Mouse (Mus musculus): ENCODE measurements around the gene Hs6st3. TPM values are rescaled to one million over a fixed set of nuclear protein-coding genes. Genes with fewer than 3 reads are reported as not detected.

Gene Hs6st3
- total and polyA plus RNA-seq, 2 experiments from 2014 or later: not detected

- H3K4me3 ChIP-seq (ENCODE audit: low read depth, low read length): peak overlapping the region; percentile 65
- TF ChIP-seq CTCF (IDR thresholded peaks at IDR 0.05; ENCODE audit: low read depth) (peak; percentile 17; the same call in 1 of the 2 replicates), EP300 (IDR thresholded peaks at IDR 0.05; ENCODE audit: low read depth) (no peak)
- DNase-seq (ENCODE audit: low spot score): peak; percentile 28
- peaks cover 63% of the 10 kb centered on the region for H3K27me3 ChIP-seq (ENCODE audit: control insufficient read depth, insufficient read depth, low read length)
- no peaks in the 10 kb centered on the region for H3K36me3 ChIP-seq (replicated peaks; ENCODE audit: control insufficient read depth, insufficient read depth, low read length)
- WGBS: under 1% methylated on average over 38 of the region's 38 CpGs
- H3K9me3 ChIP-seq (replicated peaks; ENCODE audit: control insufficient read depth, low read length): no peaks in the 10 kb centered on the region
- peak overlapping the region; percentile 98 for H3K4me2 ChIP-seq (ENCODE audit: low read depth, low read length)
- no peak overlapping the region for H3K27ac ChIP-seq (ENCODE audit: low read depth)
- 0 out of 2 replicates have a peak overlapping the region, but pooled peaks have one; percentile 41 for H3K9ac ChIP-seq (replicated peaks; ENCODE audit: low read depth, low read length)
- peak; percentile 72 for ATAC-seq (ENCODE audit: insufficient read depth, low read depth)
- peaks cover 10% of the 10 kb centered on the region for H3K4me1 ChIP-seq (ENCODE audit: control insufficient read depth, insufficient read depth)
These were observed 632 bp upstream of the Hs6st3 start for GRCm38 (mm10) chr14:119137512-119137905.

GRCm38 (mm10) chr14:119138786-119139100, 602 bp downstream of the Hs6st3 start:
- Histone ChIP-seq H3K27me3 (ENCODE audit: control insufficient read depth, insufficient read depth, low read length) (peaks cover 63% of the 10 kb centered on the region), H3K36me3 (replicated peaks; ENCODE audit: control insufficient read depth, insufficient read depth, low read length) (no peaks in the 10 kb centered on the region), H3K4me1 (ENCODE audit: control insufficient read depth, insufficient read depth) (peaks cover 10% of the 10 kb centered on the region), H3K9me3 (replicated peaks; ENCODE audit: control insufficient read depth, low read length) (no peaks in the 10 kb centered on the region), H3K4me2 (ENCODE audit: low read depth, low read length) (peak overlapping the region; percentile 98), H3K27ac (ENCODE audit: low read depth) (no peak overlapping the region), H3K4me3 (ENCODE audit: low read depth, low read length) (peak overlapping the region; percentile 65), H3K9ac (replicated peaks; ENCODE audit: low read depth, low read length) (no peak overlapping the region)
- no peak for ATAC-seq (ENCODE audit: insufficient read depth, low read depth)
- no peak for DNase-seq (ENCODE audit: low spot score)
- WGBS: 2% methylated on average over 20 of the region's 20 CpGs
- TF ChIP-seq EP300 (IDR thresholded peaks at IDR 0.05; ENCODE audit: low read depth) (no peak), CTCF (IDR thresholded peaks at IDR 0.05; ENCODE audit: low read depth) (no peak)

- WGBS: 36% methylated on average over 9 of the region's 9 CpGs
- Histone ChIP-seq H3K4me1 (ENCODE audit: control insufficient read depth, insufficient read depth) (peaks cover 10% of the 10 kb centered on the region), H3K36me3 (replicated peaks; ENCODE audit: control insufficient read depth, insufficient read depth, low read length) (no peaks in the 10 kb centered on the region), H3K27me3 (ENCODE audit: control insufficient read depth, insufficient read depth, low read length) (peaks cover 63% of the 10 kb centered on the region), H3K9me3 (replicated peaks; ENCODE audit: control insufficient read depth, low read length) (no peaks in the 10 kb centered on the region), H3K27ac (ENCODE audit: low read depth) (no peak overlapping the region), H3K4me3 (ENCODE audit: low read depth, low read length) (peak overlapping the region; percentile 65; the same call in 1 of the 2 replicates), H3K4me2 (ENCODE audit: low read depth, low read length) (peak overlapping the region; percentile 98), H3K9ac (replicated peaks; ENCODE audit: low read depth, low read length) (no peak overlapping the region)
- DNase-seq (ENCODE audit: low spot score): no peak
- TF ChIP-seq CTCF (IDR thresholded peaks at IDR 0.05; ENCODE audit: low read depth) (no peak), EP300 (IDR thresholded peaks at IDR 0.05; ENCODE audit: low read depth) (no peak)
- ATAC-seq (ENCODE audit: insufficient read depth, low read depth): no peak
These were observed 1.3 kb downstream of the Hs6st3 start for GRCm38 (mm10) chr14:119139381-119139950.

GRCm38 (mm10) chr14:119153088-119153487, 14.9 kb downstream of the Hs6st3 start:
- Histone ChIP-seq H3K9ac (replicated peaks; ENCODE audit: low read depth, low read length) (no peak overlapping the region), H3K4me2 (ENCODE audit: low read depth, low read length) (no peak overlapping the region), H3K36me3 (replicated peaks; ENCODE audit: control insufficient read depth, insufficient read depth, low read length) (no peaks in the 10 kb centered on the region), H3K9me3 (replicated peaks; ENCODE audit: control insufficient read depth, low read length) (peaks cover 16% of the 10 kb centered on the region), H3K27me3 (ENCODE audit: control insufficient read depth, insufficient read depth, low read length) (no peaks in the 10 kb centered on the region), H3K4me1 (ENCODE audit: control insufficient read depth, insufficient read depth) (no peaks in the 10 kb centered on the region), H3K4me3 (ENCODE audit: low read depth, low read length) (no peak overlapping the region), H3K27ac (ENCODE audit: low read depth) (no peak overlapping the region)
- DNase-seq (ENCODE audit: low spot score): no peak
- ATAC-seq (ENCODE audit: insufficient read depth, low read depth): no peak
- WGBS: 64% methylated on average over 2 of the region's 2 CpGs
- TF ChIP-seq CTCF (IDR thresholded peaks at IDR 0.05; ENCODE audit: low read depth): no peak
- no peak for TF ChIP-seq EP300 (IDR thresholded peaks at IDR 0.05; ENCODE audit: low read depth)

- DNase-seq (ENCODE audit: low spot score): no peak
- TF ChIP-seq CTCF (IDR thresholded peaks at IDR 0.05; ENCODE audit: low read depth): no peak
- TF ChIP-seq EP300 (IDR thresholded peaks at IDR 0.05; ENCODE audit: low read depth): no peak
- Histone ChIP-seq H3K4me1 (ENCODE audit: control insufficient read depth, insufficient read depth) (no peaks in the 10 kb centered on the region), H3K9ac (replicated peaks; ENCODE audit: low read depth, low read length) (no peak overlapping the region), H3K27ac (ENCODE audit: low read depth) (no peak overlapping the region), H3K9me3 (replicated peaks; ENCODE audit: control insufficient read depth, low read length) (no peaks in the 10 kb centered on the region), H3K36me3 (replicated peaks; ENCODE audit: control insufficient read depth, insufficient read depth, low read length) (no peaks in the 10 kb centered on the region), H3K4me2 (ENCODE audit: low read depth, low read length) (no peak overlapping the region), H3K4me3 (ENCODE audit: low read depth, low read length) (no peak overlapping the region), H3K27me3 (ENCODE audit: control insufficient read depth, insufficient read depth, low read length) (no peaks in the 10 kb centered on the region)
- WGBS: 75% methylated on average over 9 of the region's 9 CpGs
- no peak for ATAC-seq (ENCODE audit: insufficient read depth, low read depth)
These were observed 55.8 kb downstream of the Hs6st3 start for GRCm38 (mm10) chr14:119193905-119194304.

GRCm38 (mm10) chr14:119203508-119203907, 65.4 kb downstream of the Hs6st3 start:
- Histone ChIP-seq H3K27ac (ENCODE audit: low read depth) (no peak overlapping the region), H3K4me1 (ENCODE audit: control insufficient read depth, insufficient read depth) (no peaks in the 10 kb centered on the region), H3K9me3 (replicated peaks; ENCODE audit: control insufficient read depth, low read length) (no peaks in the 10 kb centered on the region), H3K9ac (replicated peaks; ENCODE audit: low read depth, low read length) (no peak overlapping the region), H3K27me3 (ENCODE audit: control insufficient read depth, insufficient read depth, low read length) (no peaks in the 10 kb centered on the region), H3K36me3 (replicated peaks; ENCODE audit: control insufficient read depth, insufficient read depth, low read length) (no peaks in the 10 kb centered on the region), H3K4me3 (ENCODE audit: low read depth, low read length) (no peak overlapping the region), H3K4me2 (ENCODE audit: low read depth, low read length) (no peak overlapping the region)
- TF ChIP-seq CTCF (IDR thresholded peaks at IDR 0.05; ENCODE audit: low read depth): no peak
- no peak for DNase-seq (ENCODE audit: low spot score)
- 78% methylated on average over 7 of the region's 7 CpGs for WGBS
- no peak for ATAC-seq (ENCODE audit: insufficient read depth, low read depth)
